Mouse (Mus musculus): ENCODE results near the gene Farp1. TPM values are rescaled to one million over a fixed set of nuclear protein-coding genes. Genes with fewer than 3 reads are reported as not detected.
"Not testable (repeated sequence)": the region's sequence is repeated elsewhere in the genome, so short reads cannot be mapped to it uniquely, and the experiment has no call there.

The Farp1 gene
- total and polyA plus RNA-seq, 3 experiments: 0.01 to 0.27 TPM; not detected in 1

GRCm38 (mm10) chr14:121122852-121123251 lies 87.9 kb downstream of the Farp1 start:
- Histone ChIP-seq H3K27me3 (ENCODE audit: insufficient read depth, low read length) (no peaks in the 10 kb centered on the region), H3K9me3 (replicated peaks) (peaks cover 63% of the 10 kb centered on the region), H3K4me1 (ENCODE audit: insufficient read depth, low read depth, low read length) (no peaks in the 10 kb centered on the region), H3K4me3 (ENCODE audit: low read depth, low read length) (no peak overlapping the region), H3K36me3 (replicated peaks) (no peaks in the 10 kb centered on the region)
- TF ChIP-seq CTCF (IDR thresholded peaks at IDR 0.05; ENCODE audit: low read depth, low read length) (no peak), POLR2AphosphoS5 (IDR thresholded peaks at IDR 0.05; ENCODE audit: insufficient replicate concordance, low read depth, low read length) (no peak), TAL1 (conservative IDR thresholded peaks at IDR 0.05; ENCODE audit: low read depth, low read length) (no peak), GATA2 (IDR thresholded peaks at IDR 0.05; ENCODE audit: borderline replicate concordance, low read depth, low read length) (no peak), GATA1 (IDR thresholded peaks at IDR 0.05; ENCODE audit: borderline replicate concordance, low read length) (no peak)
- DNase-seq (ENCODE audit: low spot score): no peak
- no peak for ATAC-seq (ENCODE audit: extremely low read depth, insufficient number of reproducible peaks, low FRiP score, poor library complexity, severe bottlenecking)

GRCm38 (mm10) chr14:121124409-121125010 lies 89.5 kb downstream of the Farp1 start:
- H3K4me3 ChIP-seq (ENCODE audit: low read depth, low read length): no peak overlapping the region
- DNase-seq (ENCODE audit: low spot score) (no peak), ATAC-seq (ENCODE audit: extremely low read depth, insufficient number of reproducible peaks, low FRiP score, poor library complexity, severe bottlenecking) (no peak)
- H3K27me3 ChIP-seq (ENCODE audit: insufficient read depth, low read length): no peaks in the 10 kb centered on the region
- no peaks in the 10 kb centered on the region for H3K36me3 ChIP-seq (replicated peaks)
- TF ChIP-seq TAL1 (conservative IDR thresholded peaks at IDR 0.05; ENCODE audit: low read depth, low read length) (no peak), GATA2 (IDR thresholded peaks at IDR 0.05; ENCODE audit: borderline replicate concordance, low read depth, low read length) (no peak)
- H3K4me1 ChIP-seq (ENCODE audit: insufficient read depth, low read depth, low read length): no peaks in the 10 kb centered on the region
- peaks cover 60% of the 10 kb centered on the region for H3K9me3 ChIP-seq (replicated peaks)

- Histone ChIP-seq H3K27me3 (ENCODE audit: insufficient read depth, low read length) (no peaks in the 10 kb centered on the region), H3K4me1 (ENCODE audit: insufficient read depth, low read depth, low read length) (no peaks in the 10 kb centered on the region), H3K4me3 (ENCODE audit: low read depth, low read length) (no peak overlapping the region), H3K9me3 (replicated peaks) (peaks cover 56% of the 10 kb centered on the region), H3K36me3 (replicated peaks) (no peaks in the 10 kb centered on the region)
- no peak for DNase-seq (ENCODE audit: low spot score)
- no peak for ATAC-seq (ENCODE audit: extremely low read depth, insufficient number of reproducible peaks, low FRiP score, poor library complexity, severe bottlenecking)
- no peak for TF ChIP-seq POLR2AphosphoS5 (IDR thresholded peaks at IDR 0.05; ENCODE audit: insufficient replicate concordance, low read depth, low read length)
- TF ChIP-seq GATA1 (IDR thresholded peaks at IDR 0.05; ENCODE audit: borderline replicate concordance, low read length): no peak
- no peak for TF ChIP-seq CTCF (IDR thresholded peaks at IDR 0.05; ENCODE audit: low read depth, low read length)
- no peak for TF ChIP-seq GATA2 (IDR thresholded peaks at IDR 0.05; ENCODE audit: borderline replicate concordance, low read depth, low read length)
- TF ChIP-seq TAL1 (conservative IDR thresholded peaks at IDR 0.05; ENCODE audit: low read depth, low read length): no peak
These were observed 90.7 kb downstream of the Farp1 start for GRCm38 (mm10) chr14:121125651-121126050.

- Histone ChIP-seq H3K36me3 (replicated peaks) (no peaks in the 10 kb centered on the region), H3K4me3 (ENCODE audit: low read depth, low read length) (no peak overlapping the region), H3K4me1 (ENCODE audit: insufficient read depth, low read depth, low read length) (no peaks in the 10 kb centered on the region), H3K27me3 (ENCODE audit: insufficient read depth, low read length) (no peaks in the 10 kb centered on the region), H3K9me3 (replicated peaks) (peaks cover 60% of the 10 kb centered on the region)
- no peak for TF ChIP-seq GATA2 (IDR thresholded peaks at IDR 0.05; ENCODE audit: borderline replicate concordance, low read depth, low read length)
- TF ChIP-seq TAL1 (conservative IDR thresholded peaks at IDR 0.05; ENCODE audit: low read depth, low read length): no peak
- TF ChIP-seq POLR2AphosphoS5 (IDR thresholded peaks at IDR 0.05; ENCODE audit: insufficient replicate concordance, low read depth, low read length): no peak
- DNase-seq (ENCODE audit: low spot score): no peak
- ATAC-seq (ENCODE audit: extremely low read depth, insufficient number of reproducible peaks, low FRiP score, poor library complexity, severe bottlenecking): no peak
These were observed 91.3 kb downstream of the Farp1 start for GRCm38 (mm10) chr14:121126291-121126690.

GRCm38 (mm10) chr14:121128858-121129800 lies 94.1 kb downstream of the Farp1 start:
- Histone ChIP-seq H3K36me3 (replicated peaks) (no peaks in the 10 kb centered on the region), H3K4me3 (ENCODE audit: low read depth, low read length) (no peak overlapping the region), H3K9me3 (replicated peaks) (peaks cover 62% of the 10 kb centered on the region), H3K27me3 (ENCODE audit: insufficient read depth, low read length) (no peaks in the 10 kb centered on the region), H3K4me1 (ENCODE audit: insufficient read depth, low read depth, low read length) (no peaks in the 10 kb centered on the region; the same call in 1 of the 2 replicates)
- ATAC-seq (ENCODE audit: extremely low read depth, insufficient number of reproducible peaks, low FRiP score, poor library complexity, severe bottlenecking) (no peak), DNase-seq (ENCODE audit: low spot score) (no peak)
- TF ChIP-seq GATA1 (IDR thresholded peaks at IDR 0.05; ENCODE audit: borderline replicate concordance, low read length) (no peak), GATA2 (IDR thresholded peaks at IDR 0.05; ENCODE audit: borderline replicate concordance, low read depth, low read length) (no peak), CTCF (IDR thresholded peaks at IDR 0.05; ENCODE audit: low read depth, low read length) (no peak), TAL1 (conservative IDR thresholded peaks at IDR 0.05; ENCODE audit: low read depth, low read length) (no peak), POLR2AphosphoS5 (IDR thresholded peaks at IDR 0.05; ENCODE audit: insufficient replicate concordance, low read depth, low read length) (no peak)

- H3K27me3 ChIP-seq (ENCODE audit: insufficient read depth, low read length); H3K36me3 ChIP-seq (replicated peaks); H3K4me3 ChIP-seq (ENCODE audit: low read depth, low read length); ATAC-seq (ENCODE audit: extremely low read depth, insufficient number of reproducible peaks, low FRiP score, poor library complexity, severe bottlenecking); DNase-seq (ENCODE audit: low spot score); H3K4me1 ChIP-seq (ENCODE audit: insufficient read depth, low read depth, low read length): not testable (repeated sequence)
- H3K9me3 ChIP-seq (replicated peaks): peaks cover 53% of the 10 kb centered on the region
These were observed 95.4 kb downstream of the Farp1 start for GRCm38 (mm10) chr14:121130351-121130750.

Data from G1E (cell line).